Mouse (Mus musculus) E14TG2a.4 (cell line): ENCODE data around the gene Rin3.

Experiments used
- CTCF ChIP-seq: conservative IDR thresholded peaks from 2 replicates; pipeline ENCODE4 v1.5.1; 2014; ENCODE audit warnings: low read length
- NANOG ChIP-seq: IDR thresholded peaks from 2 replicates; pipeline ENCODE4 v1.6.1; 2014; ENCODE audit warnings: borderline replicate concordance, low read length, mixed read lengths

GRCm38 (mm10) chr12:102269144-102269543 is 13.7 kb upstream of the Rin3 start:
- no peak for TF ChIP-seq CTCF
- no peak for TF ChIP-seq NANOG
